Mouse (Mus musculus): ENCODE data around the gene Hspg2.

- TF ChIP-seq CTCF (IDR thresholded peaks at IDR 0.05; ENCODE audit: control insufficient read depth, insufficient read depth, insufficient read length) (no peak), MYOG (IDR thresholded peaks at IDR 0.05; ENCODE audit: control insufficient read depth, extremely low read depth, insufficient read length) (no peak)
Observed at GRCm38 (mm10) chr4:137520346-137520745, 51.8 kb downstream of the Hspg2 start.
